Mouse (Mus musculus) gastrocnemius, postnatal 4 days (tissue): ENCODE measurements at regions not wholly inside any gene's neighbourhood (a gene's known extent, or its start where the extent isn't known, plus 50 kb on each side); places are given as distances from the start of the nearest gene placed in this dataset.

Experiments used
- DNase-seq, 2 experiments: peaks; one replicate each; pipeline ENCODE4 v3.0.0; 2021 to 2022; ENCODE audit warnings: low spot score in 2 of 2, mixed read lengths in 2 of 2

- DNase-seq = no peak
These were observed 125.4 kb upstream of the Cblb start for GRCm38 (mm10) chr16:51905588-51905987.

GRCm38 (mm10) chr16:51906686-51907085 is 124.3 kb upstream of the Cblb start:
- no peak for DNase-seq

- DNase-seq = no peak
These were observed 121.0 kb upstream of the Cblb start for GRCm38 (mm10) chr16:51910046-51910445.

- DNase-seq = no peak
These were observed 119.8 kb upstream of the Cblb start for GRCm38 (mm10) chr16:51911109-51911765.

- DNase-seq = no peak
These were observed 115.7 kb upstream of the Cblb start for GRCm38 (mm10) chr16:51915034-51915928.

- no peak for DNase-seq
These were observed 115.1 kb upstream of the Cblb start for GRCm38 (mm10) chr16:51915929-51916308.

- no peak for DNase-seq
These were observed 114.7 kb upstream of the Cblb start for GRCm38 (mm10) chr16:51916337-51916736.

- no peak for DNase-seq
These were observed 114.2 kb upstream of the Cblb start for GRCm38 (mm10) chr16:51916820-51917219.

GRCm38 (mm10) chr16:51917540-51917939 is 113.5 kb upstream of the Cblb start:
- DNase-seq = no peak

GRCm38 (mm10) chr16:51921025-51921424 is 110.0 kb upstream of the Cblb start:
- DNase-seq = no peak

- no peak for DNase-seq
These were observed 108.4 kb upstream of the Cblb start for GRCm38 (mm10) chr16:51922589-51922988.

GRCm38 (mm10) chr16:51925639-51926038 is 105.4 kb upstream of the Cblb start:
- no peak for DNase-seq

GRCm38 (mm10) chr16:51933122-51933521 is 97.9 kb upstream of the Cblb start:
- no peak for DNase-seq

- DNase-seq = no peak
These were observed 97.1 kb upstream of the Cblb start for GRCm38 (mm10) chr16:51933965-51934364.

GRCm38 (mm10) chr16:51937298-51937697 is 93.7 kb upstream of the Cblb start:
- peak in 1 of 2 experiments; percentile 22 for DNase-seq

- DNase-seq = no peak
These were observed 92.0 kb upstream of the Cblb start for GRCm38 (mm10) chr16:51939061-51939460.

GRCm38 (mm10) chr16:51940574-51940973 is 90.5 kb upstream of the Cblb start:
- no peak for DNase-seq

GRCm38 (mm10) chr16:51942431-51943130 is 88.4 kb upstream of the Cblb start:
- DNase-seq = no peak

GRCm38 (mm10) chr16:51967051-51967845 is 63.8 kb upstream of the Cblb start:
- peak in 1 of 2 experiments; percentile 26 for DNase-seq
